Mouse (Mus musculus): ENCODE data around the gene Fscn2.

- no peak for TF ChIP-seq CTCF (IDR thresholded peaks at IDR 0.05; ENCODE audit: control insufficient read depth, insufficient read depth, low read length)
- TF ChIP-seq POLR2A (IDR thresholded peaks at IDR 0.05; ENCODE audit: borderline replicate concordance, control insufficient read depth, low read depth, low read length), result no peak
These were observed 21.2 kb downstream of the Fscn2 start for GRCm38 (mm10) chr11:120382509-120382908.

Data from bone marrow, adult 2 months (tissue).